Mouse (Mus musculus) embryonic facial prominence, embryonic 10.5 days (tissue): Measurements from ENCODE around the gene Hcar1. TPM values are rescaled to one million over a fixed set of nuclear protein-coding genes. Genes with fewer than 3 reads are reported as not detected.
A peak's percentile ranks its signal among the peaks of the same experiment; 100 is the strongest.

Experiments used
- DNase-seq: peaks from one replicate; pipeline ENCODE4 v3.0.0-alpha.2; 2017; ENCODE audit warnings: low spot score
- H3K27ac ChIP-seq: fragments of 300-500 bp; sonication (generic); replicated peaks from 2 replicates; pipeline ENCODE4 v1.5.1; 2016; ENCODE audit warnings: mild to moderate bottlenecking
- H3K27me3 ChIP-seq: fragments of 300-500 bp; sonication (generic); replicated peaks from 2 replicates; pipeline ENCODE4 v1.6.1; 2016; ENCODE audit warnings: low read depth, mild to moderate bottlenecking; ENCODE audit not compliant: poor library complexity, severe bottlenecking
- H3K36me3 ChIP-seq: fragments of 300-500 bp; sonication (generic); replicated peaks from 2 replicates; pipeline ENCODE4 v1.6.1; 2016; ENCODE audit warnings: mild to moderate bottlenecking, moderate library complexity
- H3K4me1 ChIP-seq: fragments of 300-500 bp; sonication (generic); 2 replicates; pipeline ENCODE4 v1.6.1; 2016
- H3K4me3 ChIP-seq: fragments of 300-500 bp; sonication (generic); 2 replicates; pipeline ENCODE4 v1.5.1; 2016; ENCODE audit warnings: mild to moderate bottlenecking, moderate library complexity
- H3K9me3 ChIP-seq: fragments of 300-500 bp; sonication (generic); 2 replicates; pipeline ENCODE4 v1.6.1; 2016; ENCODE audit warnings: mild to moderate bottlenecking
- WGBS: fragments of 180-500 bp; shearing (Covaris S2); methylation state at CpG from one replicate; pipeline ENCODE4 v1.1.7; 2016; 5-methylcytosine and 5-hydroxymethylcytosine counted together
- polyA plus RNA-seq: library from polyadenylated mRNA; unstranded; fragments of >200 nt; fragmentation: Nextera tagmentation; extraction: Ambion mirVana; gene quantifications from 2 replicates; pipeline ENCODE4 v1.2.1, GENCODE M21; 2016

Hcar1 gene
- polyA plus RNA-seq, 1 experiment from 2014 or later, result 0.09 TPM

- Histone ChIP-seq H3K27ac (no peak overlapping the region; the same call in 1 of the 2 replicates), H3K36me3 (no peaks in the 10 kb centered on the region), H3K9me3 (no peaks in the 10 kb centered on the region), H3K4me3 (no peak overlapping the region), H3K27me3 (no peaks in the 10 kb centered on the region), H3K4me1 (peaks cover 22% of the 10 kb centered on the region)
- WGBS, result 75% methylated on average over 11 of the region's 11 CpGs
- no peak for DNase-seq
These were observed 21.0 kb downstream of the Hcar1 start for GRCm38 (mm10) chr5:123858798-123859197.

DNA sequence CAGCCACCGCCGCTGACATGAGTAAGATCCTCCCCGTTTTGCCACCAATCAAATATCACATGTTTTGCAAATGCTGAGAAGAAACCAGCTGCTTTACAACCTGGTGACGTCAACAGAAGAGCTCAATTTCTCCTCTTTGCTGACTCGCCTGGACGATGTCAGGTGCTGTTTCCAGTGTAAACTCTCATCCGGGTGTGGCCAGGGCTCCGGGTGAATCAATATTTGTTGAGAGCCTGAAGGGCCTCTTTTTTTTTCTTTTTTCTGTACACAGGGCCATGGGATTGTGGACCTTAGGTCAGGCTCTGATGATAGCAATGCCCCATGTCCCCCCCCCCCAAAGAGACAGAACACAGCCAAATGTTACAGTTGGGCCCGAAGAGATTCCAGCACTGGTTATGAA lies 25.3 kb downstream of the Hcar1 start:
- Histone ChIP-seq H3K4me1 (peaks cover 13% of the 10 kb centered on the region), H3K27me3 (no peaks in the 10 kb centered on the region), H3K9me3 (no peaks in the 10 kb centered on the region), H3K4me3 (no peak overlapping the region), H3K36me3 (no peaks in the 10 kb centered on the region), H3K27ac (no peak overlapping the region)
- 89% methylated on average over 9 of the region's 9 CpGs for WGBS
- no peak for DNase-seq

GRCm38 (mm10) chr5:123853877-123854504 lies 25.8 kb downstream of the Hcar1 start:
- Histone ChIP-seq H3K9me3 (no peaks in the 10 kb centered on the region), H3K27me3 (no peaks in the 10 kb centered on the region), H3K36me3 (no peaks in the 10 kb centered on the region), H3K4me3 (no peak overlapping the region), H3K4me1 (peaks cover 8% of the 10 kb centered on the region), H3K27ac (no peak overlapping the region)
- WGBS, result 90% methylated on average over 11 of the region's 11 CpGs
- DNase-seq, result no peak

- H3K9me3 ChIP-seq, result no peaks in the 10 kb centered on the region
- 54% methylated on average over 2 of the region's 2 CpGs for WGBS
- H3K27ac ChIP-seq, result no peak overlapping the region
- no peaks in the 10 kb centered on the region for H3K27me3 ChIP-seq
- H3K4me1 ChIP-seq, result peaks cover 5% of the 10 kb centered on the region
- no peak for DNase-seq
- no peaks in the 10 kb centered on the region for H3K36me3 ChIP-seq
- H3K4me3 ChIP-seq, result no peak overlapping the region
These were observed 28.4 kb downstream of the Hcar1 start for GRCm38 (mm10) chr5:123851398-123851797.

DNA sequence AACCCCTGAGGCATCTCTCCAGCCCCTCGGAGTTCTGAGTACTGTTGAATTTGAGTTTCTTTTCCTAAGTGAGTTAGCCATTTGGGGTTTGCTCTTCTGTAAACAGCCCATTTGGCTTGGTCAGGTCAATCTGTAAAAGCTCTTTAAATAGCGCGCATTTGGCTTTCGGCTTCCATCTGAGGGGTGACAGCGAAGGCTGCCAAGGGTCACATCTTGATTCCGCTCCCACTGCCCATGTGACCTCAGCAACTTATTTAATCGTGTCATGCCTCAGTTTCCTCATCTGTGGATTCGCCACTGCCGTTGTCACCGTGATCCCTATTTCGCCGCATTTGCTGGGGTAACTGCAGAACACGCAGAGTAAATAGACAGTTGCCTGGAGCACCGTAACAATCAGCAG lies 35.5 kb downstream of the Hcar1 start:
- no peak overlapping the region for H3K27ac ChIP-seq
- no peak overlapping the region for H3K4me3 ChIP-seq
- H3K27me3 ChIP-seq, result no peaks in the 10 kb centered on the region
- H3K36me3 ChIP-seq, result no peaks in the 10 kb centered on the region
- no peak for DNase-seq
- WGBS, result 91% methylated on average over 14 of the region's 14 CpGs
- H3K4me1 ChIP-seq, result no peaks in the 10 kb centered on the region
- no peaks in the 10 kb centered on the region for H3K9me3 ChIP-seq

- H3K27me3 ChIP-seq, result no peaks in the 10 kb centered on the region
- no peaks in the 10 kb centered on the region for H3K9me3 ChIP-seq
- H3K36me3 ChIP-seq, result no peaks in the 10 kb centered on the region
- no peak for DNase-seq
- H3K4me1 ChIP-seq, result no peaks in the 10 kb centered on the region
- H3K4me3 ChIP-seq, result no peak overlapping the region
- WGBS, result 64% methylated on average over 4 of the region's 4 CpGs
- H3K27ac ChIP-seq, result no peak overlapping the region
These were observed 36.0 kb downstream of the Hcar1 start for GRCm38 (mm10) chr5:123843816-123844215.

GRCm38 (mm10) chr5:123842935-123843282 lies 36.9 kb downstream of the Hcar1 start:
- H3K27me3 ChIP-seq, result no peaks in the 10 kb centered on the region
- H3K27ac ChIP-seq, result no peak overlapping the region
- no peaks in the 10 kb centered on the region for H3K36me3 ChIP-seq
- H3K4me1 ChIP-seq, result no peaks in the 10 kb centered on the region
- WGBS, result 73% methylated on average over 3 of the region's 3 CpGs
- DNase-seq, result no peak
- H3K9me3 ChIP-seq, result no peaks in the 10 kb centered on the region
- H3K4me3 ChIP-seq, result no peak overlapping the region

DNA sequence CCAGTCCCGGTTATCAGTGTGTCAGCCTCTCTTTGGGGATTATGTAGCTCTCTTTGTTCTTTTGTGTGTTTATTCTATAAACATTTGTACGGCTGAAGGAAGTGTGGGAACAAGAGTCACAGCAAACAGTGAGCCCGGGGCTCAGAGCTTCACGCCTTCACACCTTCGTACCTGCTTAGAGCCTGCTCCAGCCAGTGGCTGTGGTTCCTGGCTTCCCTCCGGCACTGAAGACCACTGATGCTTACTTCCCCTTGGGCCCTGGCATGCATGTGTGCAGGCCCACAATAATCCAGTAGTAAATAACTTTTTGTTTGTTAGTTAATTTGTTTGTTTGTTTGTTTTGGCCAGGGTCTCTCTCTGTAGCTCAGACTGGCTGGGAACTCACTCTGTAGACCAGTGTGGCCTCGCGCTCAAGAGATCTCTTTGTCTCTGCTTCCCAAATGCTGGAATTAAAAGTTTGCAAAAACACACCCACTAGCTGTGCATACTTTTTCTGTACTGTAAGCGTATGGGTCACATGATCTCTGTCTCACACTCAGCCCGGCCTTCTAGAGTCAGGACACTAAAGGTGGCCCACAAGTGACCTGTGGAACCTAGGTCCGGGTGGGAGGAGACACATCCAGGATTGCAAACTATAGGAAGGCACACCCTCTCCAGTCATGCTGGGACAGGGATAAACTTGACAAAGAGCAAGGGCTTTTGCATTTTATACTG lies 37.4 kb downstream of the Hcar1 start:
- 76% methylated on average over 11 of the region's 11 CpGs for WGBS
- no peak for DNase-seq
- Histone ChIP-seq H3K27me3 (no peaks in the 10 kb centered on the region), H3K4me1 (0 out of 2 replicates have a peak, but pooled peaks cover 3% of the 10 kb centered on the region), H3K27ac (no peak overlapping the region), H3K4me3 (no peak overlapping the region), H3K36me3 (no peaks in the 10 kb centered on the region), H3K9me3 (no peaks in the 10 kb centered on the region)

GRCm38 (mm10) chr5:123837371-123837770 lies 42.4 kb downstream of the Hcar1 start:
- Histone ChIP-seq H3K9me3 (no peaks in the 10 kb centered on the region), H3K36me3 (no peaks in the 10 kb centered on the region), H3K27me3 (no peaks in the 10 kb centered on the region), H3K27ac (no peak overlapping the region), H3K4me3 (no peak overlapping the region), H3K4me1 (peaks cover 7% of the 10 kb centered on the region; the same call in 1 of the 2 replicates)
- DNase-seq, result no peak
- WGBS, result 53% methylated on average over 4 of the region's 4 CpGs

- no peaks in the 10 kb centered on the region for H3K27me3 ChIP-seq
- no peak for DNase-seq
- peaks cover 7% of the 10 kb centered on the region; the same call in 1 of the 2 replicates for H3K4me1 ChIP-seq
- no peak overlapping the region for H3K27ac ChIP-seq
- H3K36me3 ChIP-seq, result no peaks in the 10 kb centered on the region
- H3K9me3 ChIP-seq, result no peaks in the 10 kb centered on the region
- WGBS, result 72% methylated on average over 3 of the region's 3 CpGs
- no peak overlapping the region for H3K4me3 ChIP-seq
These were observed 45.0 kb downstream of the Hcar1 start for GRCm38 (mm10) chr5:123834836-123835235.

DNA sequence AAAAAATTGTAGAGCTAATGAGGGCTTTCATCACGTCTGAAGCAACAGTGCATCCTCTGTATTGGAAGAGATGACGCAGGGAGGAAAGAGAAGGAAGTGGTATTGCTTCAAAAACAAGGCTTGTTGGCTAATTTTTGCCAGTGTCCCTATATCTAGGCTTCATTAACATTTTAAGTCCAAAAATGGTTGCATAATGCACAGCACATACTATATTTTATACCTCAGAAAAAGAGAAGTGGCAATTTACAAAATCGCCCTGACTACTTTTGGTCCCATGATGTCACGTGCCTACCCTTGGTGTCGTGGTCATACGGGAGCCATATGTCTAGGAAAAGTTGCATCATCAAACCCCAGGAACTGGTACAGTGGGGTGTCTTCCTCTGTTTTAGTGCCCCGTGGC lies 47.5 kb downstream of the Hcar1 start:
- Histone ChIP-seq H3K4me1 (peaks cover 14% of the 10 kb centered on the region), H3K9me3 (no peaks in the 10 kb centered on the region), H3K4me3 (no peak overlapping the region), H3K36me3 (no peaks in the 10 kb centered on the region), H3K27ac (no peak overlapping the region), H3K27me3 (no peaks in the 10 kb centered on the region)
- 93% methylated on average over 7 of the region's 7 CpGs for WGBS
- no peak for DNase-seq

DNA sequence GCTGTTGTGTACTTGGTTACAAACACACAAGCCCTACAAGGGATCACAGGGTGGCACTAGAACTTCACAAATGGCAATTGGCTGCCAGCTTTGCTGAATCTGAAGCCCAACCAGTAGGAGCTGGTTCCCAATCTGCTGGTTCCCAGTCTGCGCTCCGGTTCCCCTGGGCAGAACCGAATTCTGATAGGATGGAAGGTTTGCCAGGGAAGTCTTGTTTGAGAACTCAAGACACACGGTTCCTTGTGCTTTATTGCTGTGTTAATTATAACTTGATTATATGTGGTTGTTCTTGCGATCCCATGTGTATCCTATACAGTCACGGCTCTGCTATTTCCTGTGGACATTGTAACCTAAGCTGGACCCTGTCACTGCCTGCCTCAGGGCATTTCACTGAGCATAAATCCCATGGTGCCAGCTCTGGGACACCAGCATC lies 52.1 kb downstream of the Hcar1 start:
- WGBS, result 55% methylated on average over 6 of the region's 6 CpGs
- Histone ChIP-seq H3K4me3 (peak overlapping the region; percentile 9; the same call in 1 of the 2 replicates), H3K27ac (0 out of 2 replicates have a peak overlapping the region, but pooled peaks have one; percentile 45), H3K9me3 (no peaks in the 10 kb centered on the region), H3K27me3 (no peaks in the 10 kb centered on the region), H3K36me3 (peaks cover 7% of the 10 kb centered on the region), H3K4me1 (peaks cover 14% of the 10 kb centered on the region)
- peak; percentile 58 for DNase-seq
